Mouse (Mus musculus): ENCODE results near the gene Tesk1. TPM values are rescaled to one million over a fixed set of nuclear protein-coding genes. Genes with fewer than 3 reads are reported as not detected.

Gene Tesk1
- total and polyA plus RNA-seq, 2 experiments from 2014 or later: 15.4 to 124 TPM

GRCm38 (mm10) chr4:43407071-43407920, 34.4 kb upstream of the Tesk1 start:
- 65% methylated on average over 12 of the region's 12 CpGs for WGBS
- peak overlapping the region; percentile 76 for H3K4me2 ChIP-seq (ENCODE audit: low read depth)
- peak; percentile 75 for DNase-seq

DNA sequence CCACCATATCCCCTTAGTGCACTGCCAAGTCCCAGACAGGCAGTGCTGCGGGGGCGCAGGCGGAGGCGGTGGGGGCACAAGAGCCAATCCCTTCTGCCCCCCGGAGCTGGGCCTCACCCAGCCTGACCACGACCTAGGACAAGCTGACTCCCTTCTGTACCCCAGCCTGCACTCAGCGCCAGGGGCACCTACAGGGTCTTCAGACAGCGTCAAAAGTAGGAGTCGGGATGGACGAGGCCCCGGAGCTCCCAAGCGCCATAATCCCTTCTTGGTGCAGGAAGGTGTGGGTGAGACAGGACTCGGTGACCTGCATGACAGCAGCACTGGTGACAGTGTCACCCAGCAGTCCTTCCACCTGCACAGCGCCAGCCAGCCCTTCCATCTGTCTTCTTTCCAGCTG, 27.0 kb upstream of the Tesk1 start:
- no peak overlapping the region for H3K27ac ChIP-seq (ENCODE audit: low read depth, low read length)
- H3K36me3 ChIP-seq (ENCODE audit: insufficient read depth): peaks cover 43% of the 10 kb centered on the region
- no peak overlapping the region for H3K4me3 ChIP-seq (ENCODE audit: low read depth, low read length)
- WGBS: 89% methylated on average over 14 of the region's 14 CpGs
- no peaks in the 10 kb centered on the region for H3K9me3 ChIP-seq (ENCODE audit: low read length)
- H3K4me2 ChIP-seq (ENCODE audit: low read depth): no peak overlapping the region
- no peak for TF ChIP-seq CTCF (IDR thresholded peaks at IDR 0.05; ENCODE audit: low read depth)
- no peak overlapping the region for H3K9ac ChIP-seq
- no peaks in the 10 kb centered on the region for H3K4me1 ChIP-seq (ENCODE audit: insufficient read depth)
- ATAC-seq: no peak
- no peaks in the 10 kb centered on the region for H3K27me3 ChIP-seq (ENCODE audit: insufficient read depth, low read length)
- DNase-seq: no peak

More at GRCm38 (mm10) chr4:43407071-43407920, 34.4 kb upstream of the Tesk1 start:
- H3K36me3 ChIP-seq (ENCODE audit: insufficient read depth): peaks cover under 1% of the 10 kb centered on the region; the same call in 1 of the 2 replicates
- peak overlapping the region; percentile 81 for H3K9ac ChIP-seq
- H3K4me3 ChIP-seq (ENCODE audit: low read depth, low read length): peak overlapping the region; percentile 53
- peaks cover 20% of the 10 kb centered on the region for H3K4me1 ChIP-seq (ENCODE audit: insufficient read depth)
- H3K27me3 ChIP-seq (ENCODE audit: insufficient read depth, low read length): no peaks in the 10 kb centered on the region
- no peaks in the 10 kb centered on the region for H3K9me3 ChIP-seq (ENCODE audit: low read length)
- peak; percentile 78 for ATAC-seq
- H3K27ac ChIP-seq (ENCODE audit: low read depth, low read length): peak overlapping the region; percentile 98
- no peak for TF ChIP-seq CTCF (IDR thresholded peaks at IDR 0.05; ENCODE audit: low read depth)

- Histone ChIP-seq H3K9me3 (ENCODE audit: low read length) (no peaks in the 10 kb centered on the region), H3K9ac (no peak overlapping the region), H3K27ac (ENCODE audit: low read depth, low read length) (no peak overlapping the region), H3K4me3 (ENCODE audit: low read depth, low read length) (no peak overlapping the region), H3K36me3 (ENCODE audit: insufficient read depth) (peaks cover 43% of the 10 kb centered on the region), H3K4me2 (ENCODE audit: low read depth) (no peak overlapping the region), H3K4me1 (ENCODE audit: insufficient read depth) (no peaks in the 10 kb centered on the region), H3K27me3 (ENCODE audit: insufficient read depth, low read length) (no peaks in the 10 kb centered on the region)
- 91% methylated on average over 29 of the region's 29 CpGs for WGBS
- ATAC-seq (no peak), DNase-seq (no peak)
- TF ChIP-seq CTCF (IDR thresholded peaks at IDR 0.05; ENCODE audit: low read depth): no peak
Measured at GRCm38 (mm10) chr4:43415221-43416070, 26.3 kb upstream of the Tesk1 start.

GRCm38 (mm10) chr4:43416071-43416490, 25.7 kb upstream of the Tesk1 start:
- H3K27me3 ChIP-seq (ENCODE audit: insufficient read depth, low read length): no peaks in the 10 kb centered on the region
- H3K9me3 ChIP-seq (ENCODE audit: low read length): no peaks in the 10 kb centered on the region
- ATAC-seq (no peak), DNase-seq (no peak)
- peaks cover 43% of the 10 kb centered on the region for H3K36me3 ChIP-seq (ENCODE audit: insufficient read depth)
- no peak overlapping the region for H3K4me2 ChIP-seq (ENCODE audit: low read depth)
- 96% methylated on average over 22 of the region's 22 CpGs for WGBS
- no peak overlapping the region for H3K27ac ChIP-seq (ENCODE audit: low read depth, low read length)
- no peak overlapping the region for H3K4me3 ChIP-seq (ENCODE audit: low read depth, low read length)
- H3K4me1 ChIP-seq (ENCODE audit: insufficient read depth): no peaks in the 10 kb centered on the region
- H3K9ac ChIP-seq: no peak overlapping the region
- no peak for TF ChIP-seq CTCF (IDR thresholded peaks at IDR 0.05; ENCODE audit: low read depth)

DNA sequence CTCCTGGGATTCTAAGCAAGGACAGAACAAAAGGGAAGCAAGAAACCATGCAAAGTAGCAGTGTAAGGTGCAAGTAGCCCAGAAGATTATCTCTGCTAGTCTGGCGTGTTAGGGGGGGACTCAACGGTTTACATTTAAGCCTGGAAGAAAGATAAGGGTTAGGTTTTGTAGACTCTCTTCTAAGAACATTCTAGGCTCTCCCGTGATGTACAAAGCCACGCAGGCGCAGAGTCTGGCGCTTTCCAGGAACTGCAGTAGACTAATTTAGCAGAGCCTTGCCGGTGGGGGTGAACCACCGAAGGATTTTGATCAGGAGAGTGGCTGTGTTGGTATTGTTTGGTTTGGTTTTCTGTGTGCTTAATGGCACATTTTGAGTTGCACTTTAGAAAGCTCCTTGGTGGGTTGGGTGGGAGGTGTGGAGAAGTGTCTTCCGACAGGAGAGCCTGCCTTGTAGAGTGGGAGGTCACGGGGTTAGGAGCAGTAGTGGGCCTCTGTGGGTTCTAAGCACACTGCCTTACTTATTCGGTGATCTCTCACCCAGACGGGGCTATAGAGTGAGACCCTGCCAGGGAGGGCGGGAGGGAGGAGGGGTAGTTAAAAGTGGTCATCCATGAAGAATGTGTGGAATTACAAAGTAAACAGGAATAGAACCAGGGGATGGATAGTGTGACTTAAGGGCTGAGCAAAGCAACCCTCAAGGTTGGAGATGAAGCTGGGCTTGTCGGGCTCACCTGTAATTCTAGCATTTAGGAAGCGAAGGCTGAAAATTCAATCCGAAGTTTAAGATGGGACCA, 24.3 kb upstream of the Tesk1 start:
- Histone ChIP-seq H3K4me1 (ENCODE audit: insufficient read depth) (no peaks in the 10 kb centered on the region), H3K36me3 (ENCODE audit: insufficient read depth) (peaks cover 53% of the 10 kb centered on the region), H3K27ac (ENCODE audit: low read depth, low read length) (no peak overlapping the region), H3K9me3 (ENCODE audit: low read length) (no peaks in the 10 kb centered on the region), H3K9ac (no peak overlapping the region), H3K4me2 (ENCODE audit: low read depth) (no peak overlapping the region), H3K4me3 (ENCODE audit: low read depth, low read length) (no peak overlapping the region), H3K27me3 (ENCODE audit: insufficient read depth, low read length) (no peaks in the 10 kb centered on the region)
- DNase-seq (no peak), ATAC-seq (no peak)
- 83% methylated on average over 16 of the region's 16 CpGs for WGBS
- no peak for TF ChIP-seq CTCF (IDR thresholded peaks at IDR 0.05; ENCODE audit: low read depth)

GRCm38 (mm10) chr4:43418450-43418849, 23.3 kb upstream of the Tesk1 start:
- Histone ChIP-seq H3K4me1 (ENCODE audit: insufficient read depth) (no peaks in the 10 kb centered on the region), H3K9me3 (ENCODE audit: low read length) (no peaks in the 10 kb centered on the region), H3K9ac (no peak overlapping the region), H3K27ac (ENCODE audit: low read depth, low read length) (no peak overlapping the region), H3K27me3 (ENCODE audit: insufficient read depth, low read length) (no peaks in the 10 kb centered on the region), H3K36me3 (ENCODE audit: insufficient read depth) (peaks cover 62% of the 10 kb centered on the region), H3K4me2 (ENCODE audit: low read depth) (no peak overlapping the region), H3K4me3 (ENCODE audit: low read depth, low read length) (no peak overlapping the region)
- DNase-seq: no peak
- ATAC-seq: no peak
- 67% methylated on average over 4 of the region's 4 CpGs for WGBS
- TF ChIP-seq CTCF (IDR thresholded peaks at IDR 0.05; ENCODE audit: low read depth): no peak

Data from forebrain, postnatal 0 days (tissue).